Mouse (Mus musculus) heart, postnatal 4 days (tissue): ENCODE data around the gene Cmtr2. TPM values are rescaled to one million over a fixed set of nuclear protein-coding genes. Genes with fewer than 3 reads are reported as not detected.
A peak's percentile ranks its signal among the peaks of the same experiment; 100 is the strongest.

Experiments
- DNase-seq: peaks from one replicate; pipeline ENCODE4 v3.0.0; 2021
- total RNA-seq, 2 experiments: library from RNA; stranded (reverse); gene quantifications; 2 replicates each; pipeline ENCODE4 v1.2.3; 2021

Cmtr2 gene
- total RNA-seq = 1 to 10 TPM; 3.9 to 4.5 TPM

GRCm38 (mm10) chr8:110215365-110215764, at the start of gene Cmtr2:
Cmtr2 (plus strand) TSS chr8:110215665.
- no peak for DNase-seq

- no peak for DNase-seq
These were observed 49.2 kb upstream of the Cmtr2 start for GRCm38 (mm10) chr8:110166270-110166669.

GRCm38 (mm10) chr8:110168046-110168445, 47.4 kb upstream of the Cmtr2 start, which contains the start of gene Calb2:
Calb2 (minus strand) TSS chr8:110168210.
- DNase-seq = peak; percentile 61

DNA sequence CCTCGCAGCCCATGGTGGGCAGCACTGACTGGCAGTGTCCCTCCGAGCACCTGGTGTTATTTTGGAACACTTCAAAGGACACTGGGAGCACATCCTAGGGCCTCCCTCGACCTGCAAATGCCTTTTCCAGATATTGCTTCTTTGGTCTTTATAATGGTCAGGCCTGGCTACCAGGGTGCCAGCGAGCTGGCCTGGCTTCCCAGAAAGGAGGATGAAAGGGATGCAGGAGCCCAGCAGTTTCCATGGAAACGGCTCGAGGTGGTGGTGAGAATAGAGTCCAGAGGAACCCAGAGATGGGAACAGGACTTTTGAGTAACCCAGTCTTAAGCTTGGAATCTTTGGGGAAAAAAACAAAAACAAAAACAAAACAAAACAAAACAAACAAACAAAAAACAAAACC, 43.3 kb upstream of the Cmtr2 start:
- DNase-seq = no peak

GRCm38 (mm10) chr8:110174826-110175225, 40.6 kb upstream of the Cmtr2 start:
- DNase-seq = no peak

DNA sequence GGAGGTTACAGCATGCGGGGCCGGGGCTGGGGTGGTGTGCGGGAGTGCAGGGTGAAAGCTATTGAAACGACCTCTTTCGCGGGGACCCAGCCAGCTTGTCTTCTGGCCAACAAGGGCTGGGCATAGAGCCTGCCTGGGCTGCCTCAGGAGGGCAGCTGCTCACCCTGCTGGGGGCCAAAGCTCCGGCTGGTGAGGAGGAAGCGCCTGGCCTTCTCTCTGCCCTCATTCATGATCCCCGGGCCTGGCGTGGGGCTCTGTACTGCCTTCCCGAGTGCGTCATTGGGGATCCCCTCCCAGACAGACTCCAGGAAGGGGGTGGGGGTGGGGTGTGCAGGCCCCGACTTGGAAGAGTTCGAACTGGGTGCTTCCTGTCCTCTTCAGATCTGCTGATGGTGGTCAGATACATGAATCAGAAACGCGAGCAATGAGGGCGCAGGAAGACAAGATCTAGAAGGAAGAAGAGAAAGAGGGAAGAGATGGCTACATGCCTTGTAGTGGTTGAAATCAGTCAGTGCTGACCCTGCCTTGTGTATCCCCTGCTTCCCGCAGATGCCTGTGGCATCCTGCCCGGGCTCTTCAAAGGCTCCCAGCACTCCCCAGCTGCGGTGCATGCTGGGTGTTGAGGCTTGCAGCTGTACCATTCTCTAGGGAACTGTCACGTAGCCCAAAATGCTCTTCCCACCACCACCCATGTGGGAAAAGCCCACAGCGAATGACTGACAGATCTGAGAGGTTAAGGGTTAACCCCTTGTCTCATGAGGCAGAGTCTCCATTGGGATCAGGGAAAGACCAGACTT, 37.9 kb upstream of the Cmtr2 start:
- peak; percentile 25 for DNase-seq

GRCm38 (mm10) chr8:110182735-110183367, 32.6 kb upstream of the Cmtr2 start:
- no peak for DNase-seq

DNA sequence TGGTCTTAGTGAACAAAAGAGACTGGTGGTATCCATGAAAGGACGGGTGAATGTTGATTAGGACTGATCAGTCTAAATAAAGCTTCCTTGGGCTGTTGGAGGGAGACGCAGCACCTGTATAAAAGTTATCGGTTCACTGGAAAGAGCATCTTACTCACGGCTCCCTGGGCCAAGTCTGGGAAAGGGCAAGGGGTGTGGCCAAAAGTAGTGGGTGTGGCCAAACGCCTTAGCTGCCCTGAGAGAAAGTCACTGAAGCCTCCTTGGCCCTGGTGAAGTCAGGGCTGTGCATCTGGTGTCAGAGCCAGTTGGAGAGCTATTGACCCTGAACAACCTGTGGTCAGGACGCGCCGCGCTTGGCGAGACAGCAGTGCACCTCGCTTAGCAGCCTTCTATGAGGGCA, 31.7 kb upstream of the Cmtr2 start:
- peak; percentile 10 for DNase-seq

- DNase-seq = no peak
These were observed 29.9 kb upstream of the Cmtr2 start for GRCm38 (mm10) chr8:110185538-110185937.

DNA sequence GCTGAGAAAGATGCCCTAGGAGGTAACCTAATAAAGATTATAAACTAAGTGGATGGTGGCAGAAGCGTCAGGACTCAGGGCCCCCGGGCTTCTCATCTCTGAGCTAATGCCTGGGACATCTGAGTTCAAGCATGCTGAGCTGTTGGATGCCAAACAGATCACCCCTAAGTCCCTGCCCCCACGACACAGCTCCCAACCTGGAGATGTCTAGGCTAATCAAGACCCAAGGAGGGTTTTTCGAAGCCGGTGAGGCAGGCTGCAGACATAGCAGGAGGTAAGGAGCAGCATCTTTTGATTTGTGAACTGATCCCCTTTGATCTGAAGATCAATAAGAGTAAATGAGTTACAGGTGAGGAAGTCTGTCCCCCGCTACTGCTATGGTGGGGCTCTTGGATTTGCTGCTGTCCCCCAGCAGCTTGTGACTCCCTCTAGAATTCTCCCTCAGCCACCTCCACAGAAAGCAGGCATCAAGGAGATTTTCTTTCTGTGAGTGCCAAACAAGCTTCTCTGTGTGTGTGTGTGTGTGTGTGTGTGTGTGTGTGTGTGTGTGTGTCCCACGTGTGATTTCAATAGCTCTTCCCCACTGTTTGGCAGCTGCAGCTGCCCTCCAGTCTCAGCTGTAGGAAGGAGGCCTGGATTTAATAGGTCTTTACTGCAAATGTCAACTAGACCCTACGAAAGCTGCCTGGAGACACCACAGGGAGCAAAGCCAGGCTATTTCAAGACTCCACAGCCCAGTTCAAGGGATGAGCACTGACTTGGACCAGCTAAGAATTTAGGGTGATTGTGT, 26.3 kb upstream of the Cmtr2 start:
- no peak for DNase-seq

- DNase-seq = peak; percentile 73
These were observed 18.8 kb upstream of the Cmtr2 start for GRCm38 (mm10) chr8:110196678-110197077.

GRCm38 (mm10) chr8:110201806-110202205, 13.7 kb upstream of the Cmtr2 start:
- DNase-seq = peak; percentile 12

- DNase-seq = no peak
These were observed 788 bp downstream of the Cmtr2 start for GRCm38 (mm10) chr8:110216253-110216652.

DNA sequence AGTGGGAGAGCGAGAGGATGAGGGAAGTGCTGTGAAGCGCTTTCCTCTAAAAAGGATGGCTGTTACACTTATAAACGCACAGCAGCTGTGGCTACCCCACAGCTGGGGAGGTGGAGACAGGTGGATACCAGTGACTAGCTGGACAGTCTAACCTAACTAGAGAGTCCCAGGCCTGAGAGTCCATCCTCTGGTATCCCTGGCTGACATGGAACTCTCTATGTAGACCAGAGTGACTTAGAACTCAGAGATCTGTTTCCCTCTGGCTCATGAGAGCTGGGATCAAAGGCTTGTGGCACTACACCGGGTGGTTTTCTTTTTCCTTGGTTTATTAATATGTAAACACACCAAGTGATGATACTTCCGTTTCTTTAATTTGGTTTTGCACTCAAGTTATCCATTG, 1.7 kb downstream of the Cmtr2 start:
- DNase-seq = peak; percentile 6

GRCm38 (mm10) chr8:110217681-110218131, 2.2 kb downstream of the Cmtr2 start:
- peak; percentile 100 for DNase-seq

- no peak for DNase-seq
These were observed 3.0 kb downstream of the Cmtr2 start for GRCm38 (mm10) chr8:110218511-110218910.

DNA sequence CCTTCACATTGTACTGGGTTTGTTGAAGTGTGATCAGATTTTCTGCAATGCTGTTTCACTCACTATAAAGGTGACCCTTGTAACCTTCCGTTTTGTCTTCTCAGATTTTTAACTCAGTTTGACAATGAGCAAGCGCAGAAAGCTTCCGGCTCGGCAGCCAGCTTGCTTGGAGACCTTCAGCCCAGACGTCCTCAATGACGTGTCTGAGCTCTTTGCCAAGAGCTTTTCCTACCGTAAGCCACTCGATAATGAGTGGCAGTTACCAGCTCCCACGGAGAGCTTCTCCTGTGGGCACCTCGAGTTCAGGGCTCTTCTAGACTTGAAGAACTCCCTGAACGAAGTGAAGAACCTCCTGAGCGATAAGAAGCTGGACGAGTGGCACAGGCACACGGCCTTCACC, 5.5 kb downstream of the Cmtr2 start:
- DNase-seq = no peak

GRCm38 (mm10) chr8:110230803-110231202, 15.3 kb downstream of the Cmtr2 start:
- no peak for DNase-seq

DNA sequence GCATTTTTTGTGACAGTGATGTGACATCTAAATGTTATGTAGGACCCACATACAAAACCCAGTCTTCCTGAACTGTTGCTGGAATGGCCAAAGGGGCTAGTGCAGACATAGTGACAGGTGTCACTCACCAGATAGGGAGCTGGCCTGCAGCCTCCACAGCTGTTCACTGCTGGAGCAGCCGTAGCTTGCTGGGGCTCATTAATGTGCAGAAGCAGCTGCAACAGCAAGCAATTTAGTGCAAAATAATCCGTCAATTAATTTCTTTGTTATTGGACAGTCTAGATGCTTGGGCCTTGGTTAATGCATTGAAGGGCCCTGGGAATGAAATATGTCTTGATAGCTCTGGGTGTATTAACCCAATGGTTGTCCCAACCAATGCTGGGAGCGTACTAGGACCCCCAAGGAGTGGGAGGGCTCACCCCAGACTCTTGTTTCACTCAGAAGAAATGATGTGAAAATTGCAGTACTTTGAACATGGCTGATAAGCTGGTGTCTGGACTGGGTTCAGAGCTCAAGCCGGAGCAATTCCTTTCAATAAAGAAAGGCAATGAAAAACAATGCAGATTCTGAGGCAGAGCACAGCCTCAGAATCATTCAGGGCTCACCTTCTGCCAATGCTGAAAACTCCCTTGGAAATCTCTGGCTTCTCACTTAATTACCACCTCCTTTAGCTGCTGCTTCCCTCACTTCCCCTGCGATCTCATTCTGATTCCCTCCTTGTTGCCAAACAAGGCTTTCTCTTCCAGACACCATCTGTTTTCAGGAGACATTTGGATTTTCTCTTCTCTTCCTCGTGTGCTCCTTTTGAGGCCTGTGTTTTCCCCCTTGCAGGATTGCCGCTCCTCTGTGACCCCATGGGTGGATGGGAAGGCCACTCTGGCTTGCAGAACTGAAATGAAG, 27.1 kb downstream of the Cmtr2 start:
- DNase-seq = no peak

DNA sequence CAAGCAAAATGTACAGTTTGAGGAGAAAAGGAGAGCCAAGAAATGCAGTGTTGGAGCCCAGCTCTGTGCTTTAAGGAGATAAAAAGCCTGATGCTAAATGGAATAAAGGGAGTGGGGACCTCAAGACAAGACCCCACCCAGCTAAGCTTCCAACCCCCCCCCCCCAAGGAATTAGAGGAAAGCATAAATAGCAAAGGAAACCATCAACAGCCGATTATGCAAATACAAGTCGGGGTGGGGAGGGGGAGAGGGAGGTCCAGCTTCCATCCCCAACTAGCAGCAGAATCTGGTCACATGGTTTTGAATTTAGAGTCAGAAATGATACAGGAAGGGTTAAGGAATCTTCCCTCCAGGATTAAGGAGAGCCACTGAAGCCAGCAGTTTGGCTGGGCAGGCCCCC, 29.1 kb downstream of the Cmtr2 start:
- DNase-seq = no peak

GRCm38 (mm10) chr8:110247238-110247637, 31.8 kb downstream of the Cmtr2 start:
- DNase-seq = no peak

GRCm38 (mm10) chr8:110253986-110254385, 38.5 kb downstream of the Cmtr2 start:
- no peak for DNase-seq
